Mouse (Mus musculus) G1E (cell line): ENCODE results near the gene Lrtm2. TPM values are rescaled to one million over a fixed set of nuclear protein-coding genes. Genes with fewer than 3 reads are reported as not detected.

Source experiments
- ATAC-seq: 2 replicates; pipeline ENCODE4 v1.8.0; 2016; ENCODE audit warnings: mild to moderate bottlenecking; ENCODE audit not compliant: insufficient number of reproducible peaks, poor library complexity, low FRiP score, severe bottlenecking; ENCODE audit errors: extremely low read depth
- DNase-seq: peaks from one replicate; pipeline ENCODE4 v3.0.0; 2012; ENCODE audit warnings: low spot score
- H3K27me3 ChIP-seq: 2 replicates; pipeline ENCODE4 v1.6.1; 2012; ENCODE audit warnings: mild to moderate bottlenecking, low read length, inconsistent platforms; ENCODE audit not compliant: insufficient read depth
- H3K36me3 ChIP-seq: replicated peaks from 2 replicates; pipeline ENCODE3; 2012; ENCODE audit warnings: mild to moderate bottlenecking, inconsistent platforms
- H3K4me1 ChIP-seq: 2 replicates; pipeline ENCODE4 v1.6.1; 2012; ENCODE audit warnings: low read depth, low read length, inconsistent platforms, mixed read lengths; ENCODE audit not compliant: insufficient read depth
- H3K4me3 ChIP-seq: 2 replicates; pipeline ENCODE4 v1.5.1; 2012; ENCODE audit warnings: low read depth, mild to moderate bottlenecking, inconsistent platforms, low read length, moderate library complexity, mixed read lengths
- H3K9me3 ChIP-seq: replicated peaks from 2 replicates; pipeline ENCODE4 v1.6.1; 2012; ENCODE audit warnings: inconsistent platforms
- CTCF ChIP-seq: IDR thresholded peaks from 2 replicates; pipeline ENCODE4 v1.5.1; 2012; ENCODE audit warnings: low read depth, low read length, inconsistent platforms, mixed read lengths
- GATA1 ChIP-seq: IDR thresholded peaks from 2 replicates; pipeline ENCODE4 v1.6.1; 2012; ENCODE audit warnings: borderline replicate concordance, low read length, inconsistent platforms, mixed read lengths
- GATA2 ChIP-seq: IDR thresholded peaks from 2 replicates; pipeline ENCODE4 v1.6.1; 2012; ENCODE audit warnings: low read depth, low read length, inconsistent platforms, borderline replicate concordance
- POLR2AphosphoS5 ChIP-seq: IDR thresholded peaks from 2 replicates; pipeline ENCODE4 v1.6.1; 2012; ENCODE audit warnings: low read depth, low read length, inconsistent platforms; ENCODE audit not compliant: insufficient replicate concordance
- TAL1 ChIP-seq: conservative IDR thresholded peaks from 2 replicates; pipeline ENCODE4 v1.6.1; 2012; ENCODE audit warnings: low read depth, low read length, inconsistent platforms, mixed read lengths
- polyA plus RNA-seq: library from polyadenylated mRNA; stranded (reverse); fragments of >175 nt; gene quantifications from 2 replicates; pipeline ENCODE4 v1.2.3, GENCODE M21; 2012
- total RNA-seq, 2 experiments: library from RNA; stranded (forward) in 1 of 2; stranded (reverse) in 1 of 2; fragments of 200-1000 nt in 1 of 2; fragments of >200 nt in 1 of 2; fragmentation: Nextera tagmentation in 1 of 2; gene quantifications; 2 replicates each; pipeline ENCODE4 v1.2.3; 2014 to 2017

Lrtm2 gene
- total and polyA plus RNA-seq, 3 experiments, result 0.11 TPM; not detected in 2

- TF ChIP-seq GATA2, result no peak
- TF ChIP-seq CTCF, result no peak
- no peak for TF ChIP-seq POLR2AphosphoS5
- TF ChIP-seq TAL1, result no peak
- TF ChIP-seq GATA1, result no peak
- Histone ChIP-seq H3K4me1 (no peaks in the 10 kb centered on the region), H3K36me3 (no peaks in the 10 kb centered on the region), H3K9me3 (no peaks in the 10 kb centered on the region; the same call in 1 of the 2 replicates), H3K27me3 (peaks cover 40% of the 10 kb centered on the region), H3K4me3 (no peak overlapping the region)
- DNase-seq (no peak), ATAC-seq (no peak)
Measured at GRCm38 (mm10) chr6:119321752-119322151, 8.8 kb downstream of the Lrtm2 start.

- Histone ChIP-seq H3K27me3 (peaks cover 42% of the 10 kb centered on the region), H3K4me1 (no peaks in the 10 kb centered on the region), H3K36me3 (no peaks in the 10 kb centered on the region), H3K4me3 (no peak overlapping the region), H3K9me3 (no peaks in the 10 kb centered on the region; the same call in 1 of the 2 replicates)
- ATAC-seq (no peak), DNase-seq (no peak)
- TF ChIP-seq TAL1 (no peak), CTCF (no peak), POLR2AphosphoS5 (no peak), GATA1 (no peak), GATA2 (no peak)
Measured at GRCm38 (mm10) chr6:119320481-119320880, 10.1 kb downstream of the Lrtm2 start.

- DNase-seq (no peak), ATAC-seq (no peak)
- TF ChIP-seq CTCF (peak; percentile 37; the same call in 1 of the 2 replicates), TAL1 (no peak)
- no peak overlapping the region for H3K4me3 ChIP-seq
- H3K9me3 ChIP-seq, result no peaks in the 10 kb centered on the region; the same call in 1 of the 2 replicates
- H3K27me3 ChIP-seq, result peaks cover 31% of the 10 kb centered on the region
- no peaks in the 10 kb centered on the region for H3K36me3 ChIP-seq
- no peaks in the 10 kb centered on the region for H3K4me1 ChIP-seq
Measured at GRCm38 (mm10) chr6:119319358-119319757, 11.2 kb downstream of the Lrtm2 start.

- DNase-seq, result no peak
- ATAC-seq, result no peak
- no peak for TF ChIP-seq POLR2AphosphoS5
- TF ChIP-seq CTCF, result no peak
- Histone ChIP-seq H3K4me3 (no peak overlapping the region), H3K4me1 (no peaks in the 10 kb centered on the region), H3K36me3 (no peaks in the 10 kb centered on the region), H3K27me3 (peaks cover 27% of the 10 kb centered on the region; the same call in 1 of the 2 replicates), H3K9me3 (no peaks in the 10 kb centered on the region; the same call in 1 of the 2 replicates)
Measured at GRCm38 (mm10) chr6:119318732-119319131, 11.8 kb downstream of the Lrtm2 start.

- TF ChIP-seq TAL1, result no peak
- no peak for TF ChIP-seq POLR2AphosphoS5
- TF ChIP-seq CTCF, result no peak
- no peak for TF ChIP-seq GATA1
- no peak for TF ChIP-seq GATA2
- DNase-seq (no peak), ATAC-seq (no peak)
- Histone ChIP-seq H3K36me3 (no peaks in the 10 kb centered on the region), H3K9me3 (no peaks in the 10 kb centered on the region; the same call in 1 of the 2 replicates), H3K4me1 (no peaks in the 10 kb centered on the region), H3K27me3 (peaks cover 15% of the 10 kb centered on the region; the same call in 1 of the 2 replicates), H3K4me3 (no peak overlapping the region)
Measured at GRCm38 (mm10) chr6:119314751-119315476, 15.7 kb downstream of the Lrtm2 start.

- H3K4me1 ChIP-seq, result no peaks in the 10 kb centered on the region
- H3K27me3 ChIP-seq, result peaks cover 17% of the 10 kb centered on the region; the same call in 1 of the 2 replicates
- DNase-seq (no peak), ATAC-seq (no peak)
- H3K9me3 ChIP-seq, result no peaks in the 10 kb centered on the region
- no peak overlapping the region for H3K4me3 ChIP-seq
- H3K36me3 ChIP-seq, result no peaks in the 10 kb centered on the region
- TF ChIP-seq CTCF (no peak), TAL1 (no peak), POLR2AphosphoS5 (no peak), GATA1 (no peak), GATA2 (no peak)
Measured at GRCm38 (mm10) chr6:119313588-119314375, 16.8 kb downstream of the Lrtm2 start.
